Mouse (Mus musculus): ENCODE data around the gene Rsu1. TPM values are rescaled to one million over a fixed set of nuclear protein-coding genes. Genes with fewer than 3 reads are reported as not detected.
A peak's percentile ranks its signal among the peaks of the same experiment; 100 is the strongest.

Rsu1 gene
- polyA plus RNA-seq, 1 experiment from 2014 or later = 147 TPM

- no peak overlapping the region for H3K4me2 ChIP-seq (replicated peaks; ENCODE audit: low read depth, low read length)
- no peak overlapping the region for H3K27ac ChIP-seq (ENCODE audit: low read length)
- H3K4me1 ChIP-seq (ENCODE audit: insufficient read depth, low read length) = peaks cover 7% of the 10 kb centered on the region
- no peak for ATAC-seq (ENCODE audit: low FRiP score, low TSS enrichment)
- no peaks in the 10 kb centered on the region for H3K27me3 ChIP-seq (ENCODE audit: insufficient read depth, low read length)
- H3K36me3 ChIP-seq (ENCODE audit: insufficient read depth, low read length) = no peaks in the 10 kb centered on the region
- no peak overlapping the region for H3K9ac ChIP-seq (replicated peaks; ENCODE audit: low read length)
- H3K9me3 ChIP-seq (ENCODE audit: low read length) = no peaks in the 10 kb centered on the region
- 93% methylated on average over 4 of the region's 4 CpGs for WGBS
- no peak overlapping the region for H3K4me3 ChIP-seq (ENCODE audit: low read length)
Observed at GRCm38 (mm10) chr2:13268681-13269293, 2.4 kb downstream of the Rsu1 start.

GRCm38 (mm10) chr2:13264875-13265274 is 6.3 kb downstream of the Rsu1 start:
- Histone ChIP-seq H3K36me3 (ENCODE audit: insufficient read depth, low read length) (0 out of 2 replicates have a peak, but pooled peaks cover 3% of the 10 kb centered on the region), H3K27me3 (ENCODE audit: insufficient read depth, low read length) (no peaks in the 10 kb centered on the region), H3K4me3 (ENCODE audit: low read length) (no peak overlapping the region), H3K4me1 (ENCODE audit: insufficient read depth, low read length) (no peaks in the 10 kb centered on the region), H3K9me3 (ENCODE audit: low read length) (no peaks in the 10 kb centered on the region), H3K27ac (ENCODE audit: low read length) (no peak overlapping the region), H3K9ac (replicated peaks; ENCODE audit: low read length) (no peak overlapping the region), H3K4me2 (replicated peaks; ENCODE audit: low read depth, low read length) (no peak overlapping the region)
- 41% methylated on average over 4 of the region's 4 CpGs for WGBS
- ATAC-seq (ENCODE audit: low FRiP score, low TSS enrichment) = 0 out of 2 replicates have a peak, but pooled peaks have one; percentile 55

GRCm38 (mm10) chr2:13263150-13263549 is 8.1 kb downstream of the Rsu1 start:
- Histone ChIP-seq H3K36me3 (ENCODE audit: insufficient read depth, low read length) (0 out of 2 replicates have a peak, but pooled peaks cover 3% of the 10 kb centered on the region), H3K9ac (replicated peaks; ENCODE audit: low read length) (no peak overlapping the region), H3K27me3 (ENCODE audit: insufficient read depth, low read length) (no peaks in the 10 kb centered on the region), H3K9me3 (ENCODE audit: low read length) (no peaks in the 10 kb centered on the region), H3K4me2 (replicated peaks; ENCODE audit: low read depth, low read length) (no peak overlapping the region), H3K4me3 (ENCODE audit: low read length) (no peak overlapping the region), H3K4me1 (ENCODE audit: insufficient read depth, low read length) (no peaks in the 10 kb centered on the region), H3K27ac (ENCODE audit: low read length) (no peak overlapping the region)
- 54% methylated on average over 4 of the region's 4 CpGs for WGBS
- no peak for ATAC-seq (ENCODE audit: low FRiP score, low TSS enrichment)

- Histone ChIP-seq H3K36me3 (ENCODE audit: insufficient read depth, low read length) (peaks cover 17% of the 10 kb centered on the region), H3K27me3 (ENCODE audit: insufficient read depth, low read length) (no peaks in the 10 kb centered on the region), H3K4me2 (replicated peaks; ENCODE audit: low read depth, low read length) (no peak overlapping the region), H3K9ac (replicated peaks; ENCODE audit: low read length) (no peak overlapping the region), H3K27ac (ENCODE audit: low read length) (no peak overlapping the region), H3K4me3 (ENCODE audit: low read length) (no peak overlapping the region), H3K9me3 (ENCODE audit: low read length) (peaks cover 9% of the 10 kb centered on the region; the same call in 1 of the 2 replicates), H3K4me1 (ENCODE audit: insufficient read depth, low read length) (no peaks in the 10 kb centered on the region)
- no peak for ATAC-seq (ENCODE audit: low FRiP score, low TSS enrichment)
- 78% methylated on average over 2 of the region's 2 CpGs for WGBS
Observed at GRCm38 (mm10) chr2:13258606-13259005, 12.6 kb downstream of the Rsu1 start.

GRCm38 (mm10) chr2:13240711-13241110 is 30.5 kb downstream of the Rsu1 start:
- Histone ChIP-seq H3K4me3 (ENCODE audit: low read length) (no peak overlapping the region), H3K27me3 (ENCODE audit: insufficient read depth, low read length) (no peaks in the 10 kb centered on the region), H3K36me3 (ENCODE audit: insufficient read depth, low read length) (no peaks in the 10 kb centered on the region), H3K4me1 (ENCODE audit: insufficient read depth, low read length) (no peaks in the 10 kb centered on the region), H3K4me2 (replicated peaks; ENCODE audit: low read depth, low read length) (no peak overlapping the region), H3K9ac (replicated peaks; ENCODE audit: low read length) (no peak overlapping the region), H3K27ac (ENCODE audit: low read length) (no peak overlapping the region), H3K9me3 (ENCODE audit: low read length) (no peaks in the 10 kb centered on the region)
- 25% methylated on average over 9 of the region's 9 CpGs for WGBS
- no peak for ATAC-seq (ENCODE audit: low FRiP score, low TSS enrichment)

GRCm38 (mm10) chr2:13237140-13237901 is 33.9 kb downstream of the Rsu1 start:
- H3K4me1 ChIP-seq (ENCODE audit: insufficient read depth, low read length) = peaks cover 14% of the 10 kb centered on the region; the same call in 1 of the 2 replicates
- no peak overlapping the region for H3K27ac ChIP-seq (ENCODE audit: low read length)
- 70% methylated on average over 8 of the region's 8 CpGs for WGBS
- H3K36me3 ChIP-seq (ENCODE audit: insufficient read depth, low read length) = no peaks in the 10 kb centered on the region
- H3K9ac ChIP-seq (replicated peaks; ENCODE audit: low read length) = no peak overlapping the region
- no peaks in the 10 kb centered on the region for H3K9me3 ChIP-seq (ENCODE audit: low read length)
- no peak overlapping the region for H3K4me2 ChIP-seq (replicated peaks; ENCODE audit: low read depth, low read length)
- H3K27me3 ChIP-seq (ENCODE audit: insufficient read depth, low read length) = no peaks in the 10 kb centered on the region
- no peak overlapping the region for H3K4me3 ChIP-seq (ENCODE audit: low read length)
- ATAC-seq (ENCODE audit: low FRiP score, low TSS enrichment) = no peak

GRCm38 (mm10) chr2:13235696-13236095 is 35.5 kb downstream of the Rsu1 start:
- Histone ChIP-seq H3K9me3 (ENCODE audit: low read length) (no peaks in the 10 kb centered on the region), H3K4me3 (ENCODE audit: low read length) (no peak overlapping the region), H3K27me3 (ENCODE audit: insufficient read depth, low read length) (no peaks in the 10 kb centered on the region), H3K36me3 (ENCODE audit: insufficient read depth, low read length) (no peaks in the 10 kb centered on the region), H3K27ac (ENCODE audit: low read length) (no peak overlapping the region), H3K9ac (replicated peaks; ENCODE audit: low read length) (0 out of 2 replicates have a peak overlapping the region, but pooled peaks have one; percentile 2), H3K4me1 (ENCODE audit: insufficient read depth, low read length) (peaks cover 14% of the 10 kb centered on the region; the same call in 1 of the 2 replicates), H3K4me2 (replicated peaks; ENCODE audit: low read depth, low read length) (no peak overlapping the region)
- WGBS = 40% methylated on average over 5 of the region's 5 CpGs
- no peak for ATAC-seq (ENCODE audit: low FRiP score, low TSS enrichment)

- no peak overlapping the region for H3K4me3 ChIP-seq (ENCODE audit: low read length)
- H3K27ac ChIP-seq (ENCODE audit: low read length) = no peak overlapping the region
- no peak overlapping the region for H3K4me2 ChIP-seq (replicated peaks; ENCODE audit: low read depth, low read length)
- H3K36me3 ChIP-seq (ENCODE audit: insufficient read depth, low read length) = peaks cover 2% of the 10 kb centered on the region; the same call in 1 of the 2 replicates
- H3K27me3 ChIP-seq (ENCODE audit: insufficient read depth, low read length) = no peaks in the 10 kb centered on the region
- no peak overlapping the region for H3K9ac ChIP-seq (replicated peaks; ENCODE audit: low read length)
- H3K4me1 ChIP-seq (ENCODE audit: insufficient read depth, low read length) = peaks cover 14% of the 10 kb centered on the region; the same call in 1 of the 2 replicates
- WGBS = 85% methylated on average over 10 of the region's 10 CpGs
- no peak for ATAC-seq (ENCODE audit: low FRiP score, low TSS enrichment)
- no peaks in the 10 kb centered on the region for H3K9me3 ChIP-seq (ENCODE audit: low read length)
Observed at GRCm38 (mm10) chr2:13234796-13235195, 36.4 kb downstream of the Rsu1 start.

- H3K4me1 ChIP-seq (ENCODE audit: insufficient read depth, low read length) = peaks cover 14% of the 10 kb centered on the region; the same call in 1 of the 2 replicates
- 12% methylated on average over 7 of the region's 7 CpGs for WGBS
- peak; percentile 94 for ATAC-seq (ENCODE audit: low FRiP score, low TSS enrichment)
- peak overlapping the region; percentile 26 for H3K4me2 ChIP-seq (replicated peaks; ENCODE audit: low read depth, low read length)
- H3K36me3 ChIP-seq (ENCODE audit: insufficient read depth, low read length) = peaks cover 2% of the 10 kb centered on the region; the same call in 1 of the 2 replicates
- H3K27ac ChIP-seq (ENCODE audit: low read length) = no peak overlapping the region
- H3K27me3 ChIP-seq (ENCODE audit: insufficient read depth, low read length) = no peaks in the 10 kb centered on the region
- H3K4me3 ChIP-seq (ENCODE audit: low read length) = no peak overlapping the region
- H3K9ac ChIP-seq (replicated peaks; ENCODE audit: low read length) = no peak overlapping the region
- H3K9me3 ChIP-seq (ENCODE audit: low read length) = no peaks in the 10 kb centered on the region
Observed at GRCm38 (mm10) chr2:13233902-13234301, 37.3 kb downstream of the Rsu1 start.

Data from kidney, embryonic 16.5 days (tissue).